In genomic region chr1:33672514-33672913, GRCm38 (mm10) we compare ENCODE assay signal across 8 mouse cellular contexts. TPM values are rescaled to one million over a fixed set of nuclear protein-coding genes. Genes with fewer than 3 reads are reported as not detected.
DNase-seq lines count a peak whose midpoint lies in the region; TF ChIP-seq lines count a peak whose summit lies in the region.
"Had no signal": no experiment of that assay in that cellular context is flagged by ENCODE, and none has a peak within 500 bp of the region (broad histone marks: within the 10 kb centered on the region; RNA-seq: fewer than 3 reads in every experiment).

No protein-coding gene starts in this region.

- 35% methylated on average over 3 of the region's 3 CpGs for WGBS in cerebellum, adult 2 months

- DNase-seq in layer of hippocampus, adult 2 months (ENCODE audit: low spot score in 2 of 2) = peak in 1 of 2 experiments; percentile 59
- no peak for DNase-seq in layer of hippocampus, adult 9-10 months (ENCODE audit: low spot score)
- DNase-seq in MN1 (ENCODE audit: low spot score) = peak; percentile 73
- DNase-seq in cerebellum, adult 2 months = peak; percentile 25 to 56
- DNase-seq in kidney, postnatal 14 days = peak; percentile 21
- DNase-seq in mesoderm, embryonic 11.5 days (ENCODE audit: low read depth, low spot score) = peak; percentile 65
- DNase-seq in yolk sac, embryonic 10.5 days (ENCODE audit: low spot score) = no peak

- TF ChIP-seq POLR2A in cerebellum, adult 2 months (IDR thresholded peaks at IDR 0.05; ENCODE audit: borderline replicate concordance, insufficient read depth, low read length) = no peak

- H3K4me1 ChIP-seq in cerebellum, adult 2 months (ENCODE audit: control insufficient read depth, insufficient read depth, low read length) = no peaks in the 10 kb centered on the region

- H3K27ac ChIP-seq in layer of hippocampus, adult 2 months = no peak overlapping the region
- H3K27ac ChIP-seq in cerebellum, adult 2 months (ENCODE audit: insufficient read depth, low read length) = no peak overlapping the region

- peak; percentile 85 for TF ChIP-seq CTCF in layer of hippocampus, adult 2 months (conservative IDR thresholded peaks at IDR 0.05)
- TF ChIP-seq CTCF in cerebellum, adult 2 months (IDR thresholded peaks at IDR 0.05; ENCODE audit: borderline replicate concordance, insufficient read depth, low read depth, low read length) = peak; percentile 57

- H3K4me3 ChIP-seq in layer of hippocampus, adult 2 months = no peak overlapping the region
- no peak overlapping the region for H3K4me3 ChIP-seq in cerebellum, adult 2 months (replicated peaks; ENCODE audit: insufficient read depth, low read depth, low read length)
- H3K4me3 ChIP-seq: megakaryocyte, embryonic 14.5 days had no signal

- no peaks in the 10 kb centered on the region for H3K27me3 ChIP-seq in cerebellum, adult 2 months (ENCODE audit: control insufficient read depth, insufficient read depth, low read length)

RNA-seq across cellular contexts. Expression of gene Prim2, which starts 2.9 kb away (rescaled TPM):
- 1 to 10 TPM; 5.5 to 5.8 TPM for total RNA-seq in layer of hippocampus, adult 2 months (2021)
- polyA plus RNA-seq in cerebellum, adult 2 months (2012; rRNA removed) = 11.8 and 12.2 TPM in 2 replicates

RNA-seq across cellular contexts. Expression of gene Rab23, which starts 47.2 kb away (rescaled TPM):
- 10 to 100 TPM; 22.6 to 28.4 TPM for total RNA-seq in layer of hippocampus, adult 2 months (2021)
- 22.0 and 25.1 TPM in 2 replicates for polyA plus RNA-seq in cerebellum, adult 2 months (2012; rRNA removed)

Comparison
In these comparisons a context has a peak if more than half of its experiments do, and no peak if none do; other contexts are left out.
1. DNase-seq: peak in MN1 (single experiment), cerebellum, adult 2 months (2 of 2), kidney, postnatal 14 days (single experiment) and mesoderm, embryonic 11.5 days (single experiment); none in layer of hippocampus, adult 9-10 months (single experiment) and yolk sac, embryonic 10.5 days (single experiment).